Mouse (Mus musculus): ENCODE data around the gene Lbp. TPM values are rescaled to one million over a fixed set of nuclear protein-coding genes. Genes with fewer than 3 reads are reported as not detected.

Lbp gene
- polyA plus RNA-seq, 1 experiment from 2014 or later = 75.1 TPM

GRCm38 (mm10) chr2:158359757-158360620 lies 53.7 kb downstream of the Lbp start:
- ChIA-PET POLR2A (no interaction called here), CTCF (interaction anchor here (1.1 to 1.3 kb wide), 2 partner anchors 15 to 134 kb away, joined by 3 to 4 read pairs; partner anchors contain the start of gene Snhg11)
- ATAC-seq = no peak
- no peaks in the 10 kb centered on the region for H3K27me3 ChIP-seq
- in situ Hi-C loops (cut with MboI; ENCODE audit: low pct_unique_long_range_greater_than_20kb) = loop anchor here (10.0 kb wide), 1 partner anchor 745 kb away; no protein-coding TSS in a partner anchor
- no peak for DNase-seq (ENCODE audit: low read depth, low spot score)
- TF ChIP-seq CTCF (IDR thresholded peaks at IDR 0.05) = no peak

GRCm38 (mm10) chr2:158360873-158361677 lies 54.8 kb downstream of the Lbp start:
- no peaks in the 10 kb centered on the region for H3K27me3 ChIP-seq
- POLR2A ChIA-PET = interaction anchor here (0.6 kb wide), 1 partner anchor 246 kb away, joined by 3 read pairs; no protein-coding TSS in a partner anchor
- CTCF ChIA-PET = interaction anchor here (1.1 to 1.3 kb wide), 2 partner anchors 14 to 135 kb away, joined by 3 to 4 read pairs; partner anchors contain the start of gene Snhg11
- in situ Hi-C loops (cut with MboI; ENCODE audit: low pct_unique_long_range_greater_than_20kb) = no loop called here
- ATAC-seq (peak; percentile 79), DNase-seq (ENCODE audit: low read depth, low spot score) (no peak)
- TF ChIP-seq CTCF (IDR thresholded peaks at IDR 0.05) = peak; percentile 96

DNA sequence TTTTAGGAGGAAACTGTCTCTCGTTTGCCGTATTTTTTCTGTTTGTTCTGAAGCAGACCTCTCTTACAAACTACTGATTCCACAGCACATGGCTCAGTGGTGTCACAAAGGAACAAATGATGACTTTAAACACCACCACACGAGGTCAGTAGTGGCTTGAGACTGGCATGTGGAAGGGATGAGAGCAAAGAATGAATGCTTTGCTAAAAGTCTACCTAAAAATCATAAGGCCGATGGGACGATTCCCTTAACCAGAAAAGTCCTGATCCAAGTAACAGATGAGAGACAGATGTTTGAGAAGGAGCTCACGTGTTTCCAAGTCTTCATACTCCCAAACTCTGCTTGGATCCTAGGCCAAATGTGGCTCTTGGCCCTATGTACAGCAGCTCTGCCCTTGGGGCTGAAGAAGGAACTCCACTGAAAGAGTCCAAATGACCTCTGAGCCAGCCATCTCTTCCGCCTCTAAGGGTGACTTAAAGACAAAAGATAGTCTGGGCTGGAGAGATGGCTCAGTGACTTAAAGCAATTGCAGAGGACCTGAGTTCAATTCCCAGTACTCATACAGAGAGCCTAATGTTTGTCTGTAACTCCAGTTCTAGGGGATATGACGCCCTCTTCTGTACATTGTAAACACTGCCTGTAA lies 55.5 kb downstream of the Lbp start:
- CTCF ChIA-PET = interaction anchor here (0.6 to 0.7 kb wide), 3 partner anchors 13 to 56 kb away, joined by 3 to 4 read pairs (median 3); partner anchors contain the start of gene Snhg11
- peak; percentile 74 for TF ChIP-seq CTCF (IDR thresholded peaks at IDR 0.05)
- POLR2A ChIA-PET = interaction anchor here (0.6 kb wide), 1 partner anchor 247 kb away, joined by 3 read pairs; no protein-coding TSS in a partner anchor
- ATAC-seq = peak; percentile 59
- no peak for DNase-seq (ENCODE audit: low read depth, low spot score)
- in situ Hi-C loops (cut with MboI; ENCODE audit: low pct_unique_long_range_greater_than_20kb) = no loop called here
- H3K27me3 ChIP-seq = no peaks in the 10 kb centered on the region

- ATAC-seq (no peak), DNase-seq (ENCODE audit: low read depth, low spot score) (no peak)
- ChIA-PET POLR2A (no interaction called here), CTCF (interaction anchor here (1.7 kb wide), 1 partner anchor 18 kb away, joined by 4 read pairs; no protein-coding TSS in a partner anchor)
- in situ Hi-C loops (cut with MboI; ENCODE audit: low pct_unique_long_range_greater_than_20kb) = no loop called here
- no peak for TF ChIP-seq CTCF (IDR thresholded peaks at IDR 0.05)
- H3K27me3 ChIP-seq = no peaks in the 10 kb centered on the region
These were observed 57.9 kb downstream of the Lbp start for GRCm38 (mm10) chr2:158364175-158364574.

DNA sequence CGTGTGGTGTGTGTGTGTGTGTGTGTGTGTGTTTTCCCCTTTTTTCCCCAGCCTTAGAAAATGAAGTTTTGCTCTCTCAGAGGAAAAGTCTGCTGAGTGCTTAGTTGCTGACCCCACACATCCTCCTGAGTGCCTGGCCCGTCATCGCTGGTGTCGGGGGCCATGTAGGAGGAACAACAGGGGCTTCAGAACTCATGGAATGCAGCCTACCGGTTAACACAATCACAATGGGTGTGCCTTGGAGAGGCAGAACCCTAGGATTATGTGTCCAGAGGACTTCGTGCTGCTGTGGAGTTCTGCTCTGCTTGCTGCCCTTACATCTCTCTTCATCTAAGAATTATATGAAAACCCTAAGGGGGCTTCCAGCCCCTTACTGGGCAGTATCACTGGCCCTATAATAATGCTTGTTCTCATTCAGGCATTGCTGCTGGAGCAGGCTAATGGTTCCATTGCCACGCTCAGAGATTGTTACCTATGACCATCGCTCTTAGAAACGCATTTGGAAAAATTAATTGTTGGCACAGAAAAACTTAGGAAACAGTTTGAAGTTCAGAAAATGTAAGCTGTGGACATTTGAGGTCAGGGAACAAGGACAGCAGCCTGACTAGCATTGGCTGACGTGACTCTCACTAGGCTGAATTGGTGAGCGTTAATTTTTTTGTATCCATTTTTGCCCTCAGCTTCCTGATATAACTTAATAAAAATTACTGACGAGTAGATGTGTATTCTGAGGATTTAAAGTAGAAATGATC lies 59.0 kb downstream of the Lbp start:
- H3K27me3 ChIP-seq = no peaks in the 10 kb centered on the region
- ATAC-seq (no peak), DNase-seq (ENCODE audit: low read depth, low spot score) (no peak)
- TF ChIP-seq CTCF (IDR thresholded peaks at IDR 0.05) = no peak
- ChIA-PET CTCF (interaction anchor here (1.8 kb wide), 1 partner anchor 15 kb away, joined by 5 read pairs; no protein-coding TSS in a partner anchor), POLR2A (no interaction called here)
- in situ Hi-C loops (cut with MboI; ENCODE audit: low pct_unique_long_range_greater_than_20kb) = no loop called here

GRCm38 (mm10) chr2:158367654-158368053 lies 61.4 kb downstream of the Lbp start:
- CTCF ChIA-PET = no interaction called here
- in situ Hi-C loops (cut with MboI; ENCODE audit: low pct_unique_long_range_greater_than_20kb) = no loop called here
- DNase-seq (ENCODE audit: low read depth, low spot score) = no peak
- TF ChIP-seq CTCF (IDR thresholded peaks at IDR 0.05) = no peak
- no peak for ATAC-seq
- H3K27me3 ChIP-seq = no peaks in the 10 kb centered on the region
- POLR2A ChIA-PET = no interaction called here

DNA sequence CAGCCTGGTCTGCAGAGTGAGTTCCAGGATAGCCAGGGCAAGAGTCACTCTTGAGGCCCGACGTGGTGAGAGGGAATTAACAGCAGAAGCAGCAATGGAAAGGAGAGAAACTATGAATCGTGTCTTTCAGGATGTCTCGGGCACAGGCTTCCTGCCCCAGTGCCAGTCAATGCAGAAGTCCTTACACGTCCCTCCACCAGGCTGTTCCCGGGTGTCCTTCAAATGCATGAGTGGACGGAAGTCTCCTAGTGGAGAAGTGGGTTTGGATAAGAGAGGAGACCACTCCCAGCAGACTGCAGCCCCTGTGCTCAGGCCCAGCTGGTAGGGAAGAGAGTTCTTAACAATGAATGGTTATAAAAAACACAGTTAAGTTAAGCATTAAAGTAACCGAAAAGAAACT lies 62.0 kb downstream of the Lbp start:
- CTCF ChIA-PET = no interaction called here
- in situ Hi-C loops (cut with MboI; ENCODE audit: low pct_unique_long_range_greater_than_20kb) = no loop called here
- no peak for TF ChIP-seq CTCF (IDR thresholded peaks at IDR 0.05)
- DNase-seq (ENCODE audit: low read depth, low spot score) (no peak), ATAC-seq (no peak)
- POLR2A ChIA-PET = no interaction called here
- H3K27me3 ChIP-seq = no peaks in the 10 kb centered on the region

- in situ Hi-C loops (cut with MboI; ENCODE audit: low pct_unique_long_range_greater_than_20kb) = no loop called here
- peaks cover 2% of the 10 kb centered on the region for H3K27me3 ChIP-seq
- ChIA-PET POLR2A (interaction anchor here (0.7 kb wide), 1 partner anchor 187 kb away, joined by 4 read pairs; no protein-coding TSS in a partner anchor), CTCF (interaction anchor here (1.8 kb wide), 1 partner anchor 11 kb away, joined by 9 read pairs; no protein-coding TSS in a partner anchor)
- ATAC-seq (no peak), DNase-seq (ENCODE audit: low read depth, low spot score) (no peak)
- no peak for TF ChIP-seq CTCF (IDR thresholded peaks at IDR 0.05)
These were observed 63.3 kb downstream of the Lbp start for GRCm38 (mm10) chr2:158369474-158370172.

DNA sequence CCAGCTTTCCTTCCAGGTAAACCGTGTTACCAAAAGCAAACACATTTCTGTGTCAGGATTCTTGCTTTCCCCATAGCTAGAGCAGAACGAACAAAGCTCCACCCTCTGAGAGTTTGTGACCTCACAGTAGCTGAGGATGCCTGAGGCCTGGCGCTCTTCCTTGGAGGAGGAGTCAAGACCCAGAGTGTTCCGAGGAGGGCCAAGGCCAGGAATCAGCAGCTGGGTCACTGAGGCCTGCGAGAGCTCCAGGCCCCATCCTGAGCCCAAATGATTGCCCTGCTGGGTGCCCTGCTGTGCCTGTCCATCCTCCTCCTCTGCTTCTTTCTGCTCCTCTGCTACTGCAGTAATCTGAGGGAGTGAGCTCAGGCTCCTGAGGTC lies 63.9 kb downstream of the Lbp start:
- no peak for ATAC-seq
- in situ Hi-C loops (cut with MboI; ENCODE audit: low pct_unique_long_range_greater_than_20kb) = no loop called here
- POLR2A ChIA-PET = no interaction called here
- peaks cover 7% of the 10 kb centered on the region for H3K27me3 ChIP-seq
- no peak for DNase-seq (ENCODE audit: low read depth, low spot score)
- TF ChIP-seq CTCF (IDR thresholded peaks at IDR 0.05) = no peak
- CTCF ChIA-PET = interaction anchor here (1.8 kb wide), 1 partner anchor 11 kb away, joined by 9 read pairs; no protein-coding TSS in a partner anchor

Measured in Patski (cell line).